Mouse (Mus musculus): Measurements from ENCODE around the gene Pcbd1. TPM values are rescaled to one million over a fixed set of nuclear protein-coding genes. Genes with fewer than 3 reads are reported as not detected.

The Pcbd1 gene
- polyA plus RNA-seq, 1 experiment = 0.60 TPM

DNA sequence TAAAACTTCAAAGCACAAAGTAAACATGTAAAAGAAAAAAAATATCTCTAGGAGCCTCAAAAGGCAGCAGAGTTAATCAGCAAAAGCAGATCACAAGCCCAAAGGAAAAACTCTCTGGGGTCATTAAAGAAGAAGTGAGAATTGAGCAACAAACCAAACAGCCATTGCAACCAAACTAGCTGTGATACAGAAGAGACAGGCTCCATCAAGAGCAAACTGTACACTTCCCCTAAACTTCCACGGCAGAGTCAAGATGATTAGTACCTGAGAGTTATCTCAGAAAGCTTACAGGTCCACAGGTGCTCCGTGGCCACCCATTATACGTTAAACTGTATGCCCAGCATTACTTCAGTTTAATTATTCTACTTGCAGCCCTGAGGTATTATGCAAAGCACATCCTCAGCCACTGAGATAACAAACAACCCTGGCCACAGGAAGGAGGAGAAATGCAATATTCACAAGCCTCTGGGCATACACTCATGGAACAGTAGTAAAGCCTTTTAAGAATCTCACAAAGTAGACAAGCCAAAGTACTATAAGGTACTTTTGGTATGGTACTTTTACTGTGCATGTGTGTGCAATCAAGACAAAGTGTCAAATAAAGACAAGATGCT, 46.2 kb downstream of the Pcbd1 start:
- Histone ChIP-seq H3K4me3 (replicated peaks) (no peak overlapping the region), H3K9me3 (no peaks in the 10 kb centered on the region), H3K27me3 (replicated peaks) (no peaks in the 10 kb centered on the region), H3K4me1 (no peaks in the 10 kb centered on the region), H3K36me3 (replicated peaks; ENCODE audit: low read length) (no peaks in the 10 kb centered on the region)
- TF ChIP-seq GATA1 (IDR thresholded peaks at IDR 0.05; ENCODE audit: borderline replicate concordance, low read length) (no peak), FLI1 (IDR thresholded peaks at IDR 0.05; ENCODE audit: low read length) (no peak)

DNA sequence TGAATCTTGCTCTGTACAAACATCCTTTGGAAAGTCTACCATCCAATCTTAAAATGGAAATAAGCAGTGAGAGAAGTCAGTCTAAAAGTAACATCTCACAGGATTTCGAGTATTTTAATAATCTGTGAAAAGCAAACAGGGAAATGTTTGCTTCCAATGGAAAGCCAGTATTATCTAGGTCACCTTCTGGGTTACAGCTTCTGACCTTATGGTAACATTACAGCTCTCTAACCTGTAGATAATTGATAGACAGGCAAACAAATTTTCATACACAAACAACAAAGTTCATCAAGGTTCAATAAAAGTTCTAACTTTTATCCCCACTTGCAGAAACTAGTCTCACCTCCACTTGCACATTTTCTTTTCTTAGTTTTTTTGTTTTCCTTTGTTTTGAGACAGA, 48.4 kb downstream of the Pcbd1 start:
- no peaks in the 10 kb centered on the region for H3K9me3 ChIP-seq
- H3K36me3 ChIP-seq (replicated peaks; ENCODE audit: low read length) = no peaks in the 10 kb centered on the region
- H3K4me3 ChIP-seq (replicated peaks) = no peak overlapping the region
- H3K27me3 ChIP-seq (replicated peaks) = no peaks in the 10 kb centered on the region
- no peak for TF ChIP-seq FLI1 (IDR thresholded peaks at IDR 0.05; ENCODE audit: low read length)
- no peak for TF ChIP-seq GATA1 (IDR thresholded peaks at IDR 0.05; ENCODE audit: borderline replicate concordance, low read length)
- no peaks in the 10 kb centered on the region for H3K4me1 ChIP-seq

DNA sequence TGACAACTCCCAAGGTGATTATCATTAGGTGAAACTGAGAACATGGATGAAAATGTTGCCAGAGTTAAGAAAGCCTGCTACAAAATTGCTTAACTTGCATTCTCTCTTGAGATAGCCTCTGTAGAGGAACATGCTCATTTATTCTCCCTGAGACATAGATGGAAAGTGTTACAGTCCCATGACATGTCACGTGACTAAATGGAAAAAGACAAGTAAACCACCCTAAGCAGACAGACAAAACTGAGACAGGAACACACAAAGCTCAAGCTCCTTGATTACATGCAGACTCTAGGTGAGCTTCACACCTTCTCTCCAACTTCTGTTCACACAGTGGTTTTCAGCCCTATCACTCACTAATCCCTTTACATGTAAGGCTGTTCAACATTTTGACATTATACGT, 54.2 kb downstream of the Pcbd1 start:
- peaks cover 45% of the 10 kb centered on the region for H3K27me3 ChIP-seq (replicated peaks)
- H3K4me3 ChIP-seq (replicated peaks) = no peak overlapping the region
- TF ChIP-seq GATA1 (IDR thresholded peaks at IDR 0.05; ENCODE audit: borderline replicate concordance, low read length) (no peak), FLI1 (IDR thresholded peaks at IDR 0.05; ENCODE audit: low read length) (no peak)
- no peaks in the 10 kb centered on the region for H3K36me3 ChIP-seq (replicated peaks; ENCODE audit: low read length)
- peaks cover 21% of the 10 kb centered on the region for H3K4me1 ChIP-seq
- no peaks in the 10 kb centered on the region for H3K9me3 ChIP-seq

Other genes starting within 250 kb of the Pcbd1 start
- 3.6 TPM in 1 of 2 replicates, not detected in the other for gene Sgpl1, start 58.4 kb downstream of the Pcbd1 start, polyA plus RNA-seq (2012; ENCODE audit: insufficient read depth, low replicate concordance)
- not detected in 2 replicates for gene Tbata, start 82.6 kb downstream of the Pcbd1 start, polyA plus RNA-seq (2012; ENCODE audit: insufficient read depth, low replicate concordance)
- gene Adamts14, start 184.1 kb downstream of the Pcbd1 start, polyA plus RNA-seq (2012; ENCODE audit: insufficient read depth, low replicate concordance) = 0.12 TPM in 1 of 2 replicates, not detected in the other
- not detected in 2 replicates for gene Prf1, start 208.5 kb downstream of the Pcbd1 start, polyA plus RNA-seq (2012; ENCODE audit: insufficient read depth, low replicate concordance)

Data from megakaryocyte, embryonic 14.5 days (primary cell).